Mouse (Mus musculus): ENCODE measurements at regions not wholly inside any gene's neighbourhood (a gene's known extent, or its start where the extent isn't known, plus 50 kb on each side); places are given as distances from the start of the nearest gene placed in this dataset.

- DNase-seq (ENCODE audit: low read depth, low spot score): no peak
These were observed 239.9 kb downstream of the Fam173b start for GRCm38 (mm10) chr15:31841519-31841918.

- no peak for DNase-seq (ENCODE audit: low read depth, low spot score)
These were observed 253.1 kb downstream of the Fam173b start for GRCm38 (mm10) chr15:31854764-31855163.

DNA sequence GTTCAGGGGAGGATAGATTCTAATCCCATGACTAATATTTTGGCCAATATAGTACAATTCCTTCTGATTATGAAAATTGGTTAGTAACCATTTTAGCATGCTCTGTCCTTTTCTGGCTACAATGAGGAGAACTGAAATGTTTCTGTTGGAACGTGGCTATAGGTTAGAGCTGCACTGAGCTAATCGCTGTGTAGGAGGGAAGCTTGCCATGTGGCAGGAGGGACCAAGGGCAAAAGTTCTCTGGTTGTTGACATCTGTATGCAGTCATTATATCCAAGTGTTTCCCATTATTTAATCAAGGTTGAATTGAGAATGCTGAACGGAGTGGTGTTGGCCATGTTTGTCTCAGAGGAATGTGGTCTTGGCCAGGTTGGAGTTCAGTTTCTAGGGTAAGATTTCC lies 253.5 kb downstream of the Fam173b start:
- DNase-seq (ENCODE audit: low read depth, low spot score): no peak

DNA sequence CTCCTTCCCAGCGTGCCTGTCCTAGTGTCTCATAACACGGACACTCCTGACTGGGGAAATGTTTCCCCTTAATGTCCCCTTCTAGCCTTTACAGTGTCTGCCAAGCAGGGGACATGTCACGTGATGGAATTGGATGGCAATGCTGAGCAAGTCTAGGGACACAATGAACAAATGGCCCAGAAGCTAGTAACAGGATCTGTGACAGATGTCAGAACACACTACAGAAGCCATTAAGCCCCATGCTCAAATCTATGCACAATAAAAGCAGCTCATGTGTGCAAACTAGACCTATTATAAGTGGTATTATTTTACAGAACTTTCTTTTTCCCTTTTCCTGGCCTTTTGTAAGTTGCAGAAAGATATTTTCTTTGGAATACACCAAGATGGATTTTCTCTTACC lies 267.4 kb downstream of the Fam173b start:
- no peak for DNase-seq (ENCODE audit: low read depth, low spot score)

DNA sequence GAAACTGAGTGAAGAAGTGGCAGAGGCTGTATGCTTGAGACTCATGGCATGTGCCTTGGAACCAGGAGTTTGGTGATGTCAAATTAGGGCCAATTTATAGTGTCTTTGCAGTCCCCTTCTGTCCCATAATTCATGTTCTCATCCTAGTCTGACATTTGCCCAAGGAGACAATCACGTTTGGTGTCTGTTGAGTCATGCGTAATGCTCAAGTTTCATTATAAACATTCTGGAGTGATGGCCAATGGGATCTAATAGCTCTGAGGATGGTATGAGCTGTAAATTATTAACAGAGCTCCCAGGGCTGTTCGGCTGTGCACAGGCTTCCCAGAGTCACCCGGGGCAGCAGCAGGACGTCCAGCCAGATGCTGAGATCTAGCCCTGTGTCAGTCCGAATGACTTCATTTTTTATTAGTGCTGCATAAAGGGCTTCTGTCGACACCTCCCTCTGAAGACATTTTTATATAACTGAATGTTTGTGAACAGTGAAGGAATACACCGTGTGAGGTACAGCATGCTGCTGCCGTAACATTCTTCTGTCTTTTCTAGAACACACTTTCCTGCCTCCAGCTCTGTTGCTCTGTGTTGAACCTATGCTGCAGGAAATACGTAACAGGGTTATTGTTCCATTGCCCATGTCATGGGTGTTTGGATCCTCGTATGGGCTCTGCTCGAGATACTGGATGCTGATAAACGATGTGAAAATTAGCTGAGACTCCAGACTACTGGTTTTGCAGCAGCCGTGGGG lies 268.2 kb downstream of the Fam173b start:
- DNase-seq (ENCODE audit: low read depth, low spot score): no peak

DNA sequence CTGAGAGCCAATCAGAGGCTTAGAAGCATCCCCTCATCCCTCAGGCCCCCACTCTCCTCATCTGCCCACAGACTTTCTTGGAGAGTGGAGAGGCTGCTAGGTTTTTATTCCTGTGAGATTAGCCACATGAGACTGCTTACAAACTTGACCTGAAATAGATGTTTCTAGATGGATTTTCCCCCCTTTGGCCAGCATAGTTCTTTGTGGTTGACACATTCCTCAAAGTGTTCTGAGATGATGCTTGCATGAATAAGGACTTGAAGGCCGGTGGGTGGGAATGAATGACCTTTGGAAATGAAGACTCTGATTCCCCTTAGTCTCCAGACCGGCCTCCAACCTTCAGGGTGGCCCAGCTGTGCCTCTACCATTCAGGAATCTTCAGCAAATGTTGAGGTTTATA lies 273.8 kb downstream of the Fam173b start:
- DNase-seq (ENCODE audit: low read depth, low spot score): no peak

DNA sequence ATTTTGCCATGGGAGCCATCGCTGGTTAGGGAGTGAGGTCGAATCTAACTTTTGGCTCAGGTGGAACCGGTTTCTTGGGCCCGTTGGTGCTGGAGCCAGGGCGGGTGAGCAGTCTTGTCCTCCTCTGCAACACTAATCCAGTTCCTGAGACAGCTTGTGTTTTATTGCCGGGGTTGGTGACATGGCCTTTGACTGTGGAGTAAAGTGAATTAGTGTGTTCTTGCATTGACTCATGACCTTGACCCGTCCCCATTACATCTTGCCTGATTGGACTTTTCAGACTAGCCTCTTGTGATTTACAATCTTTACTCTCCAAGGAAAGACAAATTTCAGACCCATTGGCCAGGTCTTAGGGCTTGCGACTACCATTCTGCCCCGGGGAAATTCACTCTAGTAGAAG lies 278.8 kb downstream of the Fam173b start:
- no peak for DNase-seq (ENCODE audit: low read depth, low spot score)

- no peak for DNase-seq (ENCODE audit: low read depth, low spot score)
These were observed 280.7 kb downstream of the Fam173b start for GRCm38 (mm10) chr15:31882331-31882730.

DNA sequence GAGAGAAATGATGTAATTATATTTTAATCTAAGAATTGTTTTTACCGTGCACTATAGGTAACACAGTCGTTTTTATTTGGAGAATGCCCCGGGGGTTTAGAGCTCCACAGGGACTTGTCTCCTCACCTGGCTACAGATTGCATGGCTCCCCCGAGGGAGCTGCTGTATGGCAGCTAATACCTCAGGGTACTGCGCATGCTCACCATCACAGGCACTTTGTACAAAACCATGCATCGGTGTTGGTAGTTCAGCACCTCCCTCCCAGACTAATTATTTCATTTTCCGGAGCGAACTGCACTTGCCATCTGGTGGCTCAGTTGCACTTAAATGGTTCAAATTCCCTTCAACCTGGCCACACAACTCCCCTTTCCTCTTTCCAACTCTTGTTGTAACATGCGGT lies 281.9 kb downstream of the Fam173b start:
- no peak for DNase-seq (ENCODE audit: low read depth, low spot score)

GRCm38 (mm10) chr15:31898904-31899650 lies 278.0 kb upstream of the Tas2r119 start:
- no peak for DNase-seq (ENCODE audit: low read depth, low spot score)

DNA sequence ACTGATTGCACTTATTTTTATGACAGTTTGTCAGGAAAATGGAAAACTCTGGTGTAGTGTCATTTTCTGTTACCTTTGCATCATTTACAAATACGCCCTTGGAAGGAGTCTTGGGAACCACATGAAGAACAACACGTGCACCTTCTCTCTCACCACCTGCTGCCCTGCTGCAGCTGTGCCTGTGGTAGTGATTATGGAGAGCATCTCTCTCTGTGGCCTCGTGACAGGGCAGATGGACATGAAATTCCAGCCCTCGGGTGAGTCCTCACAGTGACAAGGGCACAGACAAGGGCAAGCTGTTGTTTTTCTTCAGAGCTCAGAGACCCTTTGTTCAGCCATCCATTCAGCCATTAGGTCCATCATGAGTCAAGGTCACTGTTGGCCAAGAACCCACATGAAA lies 276.8 kb upstream of the Tas2r119 start:
- no peak for DNase-seq (ENCODE audit: low read depth, low spot score)

DNA sequence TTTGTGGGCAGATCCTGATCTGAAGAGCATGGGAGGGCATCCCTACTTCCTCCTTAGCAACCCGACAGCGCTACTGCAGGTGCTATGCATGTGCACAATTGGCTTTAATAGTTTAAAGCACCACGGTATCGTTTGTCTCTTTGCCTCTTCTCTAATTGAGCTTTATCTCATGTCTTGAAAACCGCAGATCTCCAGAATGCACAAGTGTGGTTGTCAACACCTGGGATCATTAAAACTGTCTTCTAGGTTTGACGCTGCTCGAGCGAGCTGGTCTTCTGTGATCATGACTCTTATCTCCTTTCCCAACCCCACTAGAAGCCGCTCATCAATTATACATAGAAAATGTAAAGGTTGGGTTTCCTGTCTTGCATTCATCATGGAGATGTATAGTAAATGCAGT lies 268.7 kb upstream of the Tas2r119 start:
- no peak for DNase-seq (ENCODE audit: low read depth, low spot score)

GRCm38 (mm10) chr15:31911978-31912377 lies 265.1 kb upstream of the Tas2r119 start:
- DNase-seq (ENCODE audit: low read depth, low spot score): no peak

- DNase-seq (ENCODE audit: low read depth, low spot score): peak; percentile 23
These were observed 255.6 kb upstream of the Tas2r119 start for GRCm38 (mm10) chr15:31921485-31921884.

GRCm38 (mm10) chr15:31960301-31960700 lies 216.8 kb upstream of the Tas2r119 start:
- no peak for DNase-seq (ENCODE audit: low read depth, low spot score)

GRCm38 (mm10) chr15:31961963-31962362 lies 215.1 kb upstream of the Tas2r119 start:
- DNase-seq (ENCODE audit: low read depth, low spot score): no peak

- no peak for DNase-seq (ENCODE audit: low read depth, low spot score)
These were observed 212.2 kb upstream of the Tas2r119 start for GRCm38 (mm10) chr15:31964911-31965310.

- DNase-seq (ENCODE audit: low read depth, low spot score): no peak
These were observed 211.5 kb upstream of the Tas2r119 start for GRCm38 (mm10) chr15:31965542-31965941.

GRCm38 (mm10) chr15:31972891-31973290 lies 204.2 kb upstream of the Tas2r119 start:
- no peak for DNase-seq (ENCODE audit: low read depth, low spot score)

GRCm38 (mm10) chr15:31973889-31974288 lies 203.2 kb upstream of the Tas2r119 start:
- DNase-seq (ENCODE audit: low read depth, low spot score): no peak

GRCm38 (mm10) chr15:31976461-31976860 lies 200.6 kb upstream of the Tas2r119 start:
- DNase-seq (ENCODE audit: low read depth, low spot score): no peak

DNA sequence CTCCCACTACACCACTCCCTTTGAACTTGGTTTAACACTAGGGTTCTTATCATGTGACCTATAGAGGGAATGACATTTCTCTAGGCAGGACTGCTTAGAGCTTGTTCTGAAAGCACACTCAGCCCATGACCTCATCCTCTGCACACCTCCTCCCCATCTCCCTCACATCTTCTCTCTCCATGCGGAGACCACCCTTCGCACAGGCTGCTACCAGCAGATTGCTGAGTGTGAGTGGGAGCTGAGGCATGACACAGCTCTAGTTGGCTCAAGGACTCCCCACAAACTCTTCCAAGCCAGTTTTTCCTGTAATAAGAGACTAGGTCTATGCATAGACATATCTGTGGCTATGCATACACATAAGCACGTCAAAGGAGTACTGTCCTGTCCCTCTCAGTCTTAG lies 199.5 kb upstream of the Tas2r119 start:
- DNase-seq (ENCODE audit: low read depth, low spot score): no peak

DNA sequence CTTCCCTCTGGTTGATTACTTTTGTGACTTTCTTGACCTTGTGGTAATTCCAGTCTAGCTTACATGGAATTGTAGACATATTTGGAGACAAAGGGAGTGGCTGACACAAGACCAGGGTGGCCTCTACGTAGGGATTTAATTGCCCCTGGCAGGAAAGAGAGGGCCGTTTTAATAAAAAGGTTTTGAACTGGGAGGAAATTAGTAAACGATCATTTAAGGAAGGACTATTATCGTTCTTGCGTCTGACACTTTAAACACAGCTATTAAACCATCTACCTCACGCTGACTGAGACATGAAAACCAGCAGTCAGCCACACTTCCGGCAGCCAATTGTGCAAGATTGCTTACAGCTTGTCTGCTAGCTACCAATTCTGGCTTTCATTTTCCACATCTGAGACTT lies 197.1 kb upstream of the Tas2r119 start:
- DNase-seq (ENCODE audit: low read depth, low spot score): no peak
